Comparison of ENCODE assay signal across 14 mouse cellular contexts in genomic region chr10:25707951-25708350, GRCm38 (mm10).
A peak's percentile ranks its signal among the peaks of the same experiment; 100 is the strongest.
DNase-seq lines count a peak whose midpoint lies in the region; ATAC-seq and TF ChIP-seq lines count a peak whose summit lies in the region.
"Had no signal": no experiment of that assay in that cellular context is flagged by ENCODE, and none has a peak within 500 bp of the region (broad histone marks: within the 10 kb centered on the region; RNA-seq: fewer than 3 reads in every experiment).

No protein-coding gene starts in this region.

- no peak overlapping the region for H3ac ChIP-seq in myocyte (ENCODE audit: control insufficient read depth, insufficient read length)

- H3K9ac ChIP-seq in midbrain, embryonic 14.5 days (replicated peaks; ENCODE audit: low read length) = no peak overlapping the region
- no peak overlapping the region for H3K9ac ChIP-seq in midbrain, embryonic 16.5 days (ENCODE audit: low read depth, low read length)
- H3K9ac ChIP-seq: liver, postnatal 0 days had no signal

- DNase-seq in heart, adult 11 months = peak; percentile 87
- DNase-seq in heart, adult 9 months (ENCODE audit: low spot score in 2 of 2) = no peak
- DNase-seq in midbrain, embryonic 14.5 days = peak; percentile 8
- no peak for DNase-seq in retina, embryonic 14.5 days (ENCODE audit: low spot score)
- no peak for DNase-seq in ovary, postnatal 14 days (ENCODE audit: low spot score)
- DNase-seq: cerebellum, adult 18-20 months; kidney, postnatal 14 days; liver, postnatal 0 days had no signal

- no peak overlapping the region for H3K4me2 ChIP-seq in midbrain, embryonic 14.5 days (ENCODE audit: low read length)
- no peak overlapping the region for H3K4me2 ChIP-seq in midbrain, embryonic 16.5 days (ENCODE audit: low read length)
- H3K4me2 ChIP-seq in myocyte (ENCODE audit: low read depth) = no peak overlapping the region

- ATAC-seq in midbrain, embryonic 14.5 days (ENCODE audit: low FRiP score, low TSS enrichment) = no peak
- ATAC-seq in midbrain, embryonic 16.5 days = no peak
- ATAC-seq: liver, postnatal 0 days had no signal

- 57% methylated on average over 7 of the region's 7 CpGs for WGBS in midbrain, embryonic 14.5 days
- WGBS in midbrain, embryonic 16.5 days = 52% methylated on average over 7 of the region's 7 CpGs

- H3K27me3 ChIP-seq in midbrain, embryonic 14.5 days (ENCODE audit: control insufficient read depth, insufficient read depth, low read length) = no peaks in the 10 kb centered on the region
- no peaks in the 10 kb centered on the region for H3K27me3 ChIP-seq in midbrain, embryonic 16.5 days (ENCODE audit: control insufficient read depth, insufficient read depth, low read depth, low read length)
- no peaks in the 10 kb centered on the region for H3K27me3 ChIP-seq in myocyte (ENCODE audit: control insufficient read depth, insufficient read depth, insufficient read length)
- H3K27me3 ChIP-seq: CH12.LX had no signal

- no peaks in the 10 kb centered on the region for H3K79me2 ChIP-seq in myocyte (ENCODE audit: control insufficient read depth, insufficient read depth)

- no peak for TF ChIP-seq POLR2A in myocyte (IDR thresholded peaks at IDR 0.05; ENCODE audit: insufficient read length, low read depth)

- H3K9me3 ChIP-seq in midbrain, embryonic 14.5 days (ENCODE audit: control insufficient read depth, low read length) = no peaks in the 10 kb centered on the region
- H3K9me3 ChIP-seq in midbrain, embryonic 16.5 days (replicated peaks; ENCODE audit: control insufficient read depth, low read length, poor library complexity, severe bottlenecking) = no peaks in the 10 kb centered on the region
- H3K9me3 ChIP-seq: heart, embryonic 10.5 days had no signal

- no peak overlapping the region for H3K4me3 ChIP-seq in midbrain, embryonic 14.5 days (replicated peaks; ENCODE audit: low read depth, low read length)
- no peak overlapping the region for H3K4me3 ChIP-seq in midbrain, embryonic 16.5 days (ENCODE audit: low read depth, low read length)
- H3K4me3 ChIP-seq in brown adipose tissue, adult 24 weeks (ENCODE audit: insufficient read depth, low read depth, low read length) = peak overlapping the region; percentile 13; the same call in 1 of the 2 replicates
- no peak overlapping the region for H3K4me3 ChIP-seq in myocyte
- H3K4me3 ChIP-seq: erythroblast, embryonic 14.5 days; heart, embryonic 10.5 days had no signal

- H3K4me1 ChIP-seq in midbrain, embryonic 14.5 days (ENCODE audit: control insufficient read depth, insufficient read depth, low read length) = no peaks in the 10 kb centered on the region
- H3K4me1 ChIP-seq in midbrain, embryonic 16.5 days (ENCODE audit: control insufficient read depth, insufficient read depth, low read length) = no peaks in the 10 kb centered on the region
- no peaks in the 10 kb centered on the region; the same call in 1 of the 2 replicates for H3K4me1 ChIP-seq in brown adipose tissue, adult 24 weeks (ENCODE audit: control insufficient read depth, insufficient read depth, insufficient read length, low read length)
- H3K4me1 ChIP-seq: heart, embryonic 10.5 days had no signal

- H3K27ac ChIP-seq in midbrain, embryonic 14.5 days (replicated peaks; ENCODE audit: low read depth, low read length) = no peak overlapping the region
- no peak overlapping the region for H3K27ac ChIP-seq in midbrain, embryonic 16.5 days (ENCODE audit: low read length)
- no peak overlapping the region; the same call in 1 of the 2 replicates for H3K27ac ChIP-seq in brown adipose tissue, adult 24 weeks (replicated peaks; ENCODE audit: low read depth, low read length)
- H3K27ac ChIP-seq: heart, embryonic 10.5 days had no signal

- no peaks in the 10 kb centered on the region for H3K36me3 ChIP-seq in midbrain, embryonic 14.5 days (ENCODE audit: control insufficient read depth, insufficient read depth, low read length)
- H3K36me3 ChIP-seq in midbrain, embryonic 16.5 days (ENCODE audit: control insufficient read depth, insufficient read depth, low read length) = no peaks in the 10 kb centered on the region
- H3K36me3 ChIP-seq in myocyte (ENCODE audit: control insufficient read depth, insufficient read depth) = no peaks in the 10 kb centered on the region
- H3K36me3 ChIP-seq: heart, embryonic 10.5 days had no signal

TF ChIP-seq in myocyte, 11 proteins besides CTCF, POLR2A, EP300 and RAD21:
- peak in 2 of 3 experiments; percentile 47 to 74 for TF ChIP-seq MYOD1 (IDR thresholded peaks at IDR 0.05; ENCODE audit: control insufficient read depth in 1 of 3, insufficient read length in 2 of 3, low read depth in 2 of 3)
- TF ChIP-seq CEBPB (IDR thresholded peaks at IDR 0.05; ENCODE audit: insufficient read depth, poor library complexity, severe bottlenecking) = no peak
- no peak for TF ChIP-seq TCF12 (IDR thresholded peaks at IDR 0.05; ENCODE audit: insufficient read depth, poor library complexity, severe bottlenecking)
- TF ChIP-seq MYOG (IDR thresholded peaks at IDR 0.05; ENCODE audit: control insufficient read depth in 1 of 3, insufficient read depth in 1 of 3, insufficient read length in 2 of 3, low read depth in 2 of 3) = peak in 1 of 3 experiments; percentile 58

Comparison
In these comparisons a context has a peak if more than half of its experiments do, and no peak if none do; other contexts are left out.
1. DNase-seq: peak in heart, adult 11 months (single experiment) and midbrain, embryonic 14.5 days (single experiment); none in heart, adult 9 months (0 of 2), retina, embryonic 14.5 days (single experiment) and ovary, postnatal 14 days (single experiment).